Comparison of ENCODE assay signal across 8 mouse cellular contexts in the genomic region with DNA sequence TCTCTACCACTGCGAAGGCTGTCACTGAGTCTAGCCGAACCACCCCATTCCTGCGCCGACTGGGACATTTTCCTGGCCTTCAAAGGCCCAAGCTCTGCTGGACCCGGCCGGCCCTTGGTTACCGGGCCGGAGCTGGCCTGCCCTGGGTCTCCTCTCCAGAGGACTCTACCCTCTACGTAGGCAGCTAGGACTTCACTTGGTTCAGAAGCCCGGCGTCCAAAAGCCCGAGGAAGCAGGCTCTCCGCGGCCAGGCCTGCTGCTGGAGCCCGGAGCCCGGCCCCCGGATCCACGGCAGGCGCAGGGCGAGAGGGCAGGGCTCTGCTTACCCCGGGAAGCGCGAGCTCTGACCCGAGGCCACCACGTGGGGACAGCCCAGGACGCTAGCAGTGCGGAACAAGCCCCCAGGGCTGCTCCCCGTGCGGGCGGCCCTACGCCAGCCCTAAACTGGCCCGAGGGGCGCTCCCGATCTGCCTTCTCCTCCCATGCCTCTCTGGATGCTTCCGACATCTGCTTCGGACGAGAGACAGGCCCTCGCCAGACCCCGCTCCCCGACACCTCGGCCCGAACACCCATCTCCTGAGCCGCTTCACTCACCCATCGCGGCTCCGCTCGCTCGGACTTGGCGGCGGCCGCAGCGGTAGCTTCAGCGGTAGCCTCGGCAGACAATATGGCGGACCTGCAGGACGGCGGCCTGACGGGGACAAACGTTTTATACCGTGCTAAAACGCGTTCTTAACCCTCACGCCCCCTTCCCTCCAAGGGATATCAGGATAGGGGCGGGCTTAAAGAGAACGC. TPM values are rescaled to one million over a fixed set of nuclear protein-coding genes. Genes with fewer than 3 reads are reported as not detected.
DNase-seq lines count a peak whose midpoint lies in the region; ATAC-seq lines count a peak whose summit lies in the region.

A gene (minus strand): TSS at position 685 of the 795 bp plus-strand sequence.

- H3K4me2 ChIP-seq in hindbrain, embryonic 13.5 days, result peak within 1 kb of the TSS; percentile 98

- H3K27me3 ChIP-seq in hindbrain, embryonic 13.5 days, result no peaks in the 10 kb centered on the region

- DNase-seq in NIH3T3 (ENCODE audit: low read depth), result peak; percentile 96
- peak; percentile 93 to 95 for DNase-seq in cerebellum, postnatal 10 days
- peak; percentile 83 to 85 for DNase-seq in frontal cortex, postnatal 14 days (ENCODE audit: low spot score in 2 of 2)
- peak; percentile 88 to 90 for DNase-seq in layer of hippocampus, postnatal 25 days (ENCODE audit: extremely low spot score in 1 of 2, low spot score in 1 of 2)
- DNase-seq in lung, postnatal 25 days (ENCODE audit: low spot score), result peak; percentile 90
- peak; percentile 93 for DNase-seq in retina, embryonic 14.5 days (ENCODE audit: low spot score)
- peak; percentile 89 for DNase-seq in thymus, postnatal 4 days

- ATAC-seq in hindbrain, embryonic 13.5 days (ENCODE audit: low FRiP score), result peak; percentile 92

- peaks cover 23% of the 10 kb centered on the region for H3K36me3 ChIP-seq in hindbrain, embryonic 13.5 days

- no peaks in the 10 kb centered on the region for H3K9me3 ChIP-seq in hindbrain, embryonic 13.5 days

- peak within 1 kb of the TSS; percentile 100 for H3K4me3 ChIP-seq in hindbrain, embryonic 13.5 days

- H3K9ac ChIP-seq in hindbrain, embryonic 13.5 days, result peak within 1 kb of the TSS; percentile 97

- peaks cover 22% of the 10 kb centered on the region for H3K4me1 ChIP-seq in hindbrain, embryonic 13.5 days (replicated peaks)

- peak within 1 kb of the TSS; percentile 96 for H3K27ac ChIP-seq in hindbrain, embryonic 13.5 days

- WGBS in hindbrain, embryonic 13.5 days, result under 1% methylated on average over 64 of the region's 65 CpGs

RNA-seq across cellular contexts. Expression of the gene that starts here (rescaled TPM):
- 15.7 and 17.6 TPM in 2 replicates for polyA plus RNA-seq in hindbrain, embryonic 13.5 days (2015; fragmentation: Nextera tagmentation; extraction: Ambion mirVana)
- total RNA-seq in layer of hippocampus, postnatal 25 days (2021), result 10 to 100 TPM; 91.5 to 96.8 TPM

Comparison
In these comparisons a context has a peak if more than half of its experiments do, and no peak if none do; other contexts are left out.
1. Peak in every context shown above with its lines: DNase-seq, ATAC-seq, H3K4me3 ChIP-seq and H3K27ac ChIP-seq.